Mouse (Mus musculus): ENCODE measurements around the gene Tmem256. TPM values are rescaled to one million over a fixed set of nuclear protein-coding genes. Genes with fewer than 3 reads are reported as not detected.

Gene Tmem256
- polyA plus RNA-seq, 1 experiment from 2014 or later = 371 TPM

GRCm38 (mm10) chr11:69800392-69801197 is 37.7 kb upstream of the Tmem256 start:
- ATAC-seq (ENCODE audit: low FRiP score, low TSS enrichment) = peak; percentile 64
- Histone ChIP-seq H3K4me1 (ENCODE audit: insufficient read depth, low read length) (peaks cover 64% of the 10 kb centered on the region), H3K9me3 (ENCODE audit: low read length) (no peaks in the 10 kb centered on the region), H3K36me3 (ENCODE audit: insufficient read depth, low read length) (no peaks in the 10 kb centered on the region), H3K27me3 (ENCODE audit: insufficient read depth, low read length) (peaks cover 22% of the 10 kb centered on the region), H3K27ac (ENCODE audit: low read length) (peak overlapping the region; percentile 78), H3K9ac (replicated peaks; ENCODE audit: low read length) (peak overlapping the region; percentile 77), H3K4me2 (replicated peaks; ENCODE audit: low read depth, low read length) (peak overlapping the region; percentile 98), H3K4me3 (ENCODE audit: low read length) (peak overlapping the region; percentile 66)
- WGBS = under 1% methylated on average over 36 of the region's 36 CpGs

- H3K4me3 ChIP-seq (ENCODE audit: low read length) = peak within 1 kb of the TSS; percentile 66
- H3K27ac ChIP-seq (ENCODE audit: low read length) = peak within 1 kb of the TSS; percentile 78
- peaks cover 59% of the 10 kb centered on the region for H3K4me1 ChIP-seq (ENCODE audit: insufficient read depth, low read length)
- no peaks in the 10 kb centered on the region for H3K9me3 ChIP-seq (ENCODE audit: low read length)
- peak within 1 kb of the TSS; percentile 78 for H3K9ac ChIP-seq (replicated peaks; ENCODE audit: low read length)
- peaks cover 27% of the 10 kb centered on the region for H3K27me3 ChIP-seq (ENCODE audit: insufficient read depth, low read length)
- peak within 1 kb of the TSS; percentile 98 for H3K4me2 ChIP-seq (replicated peaks; ENCODE audit: low read depth, low read length)
- WGBS = under 1% methylated on average over 32 of the region's 33 CpGs
- no peak for ATAC-seq (ENCODE audit: low FRiP score, low TSS enrichment)
- H3K36me3 ChIP-seq (ENCODE audit: insufficient read depth, low read length) = no peaks in the 10 kb centered on the region
Measured at GRCm38 (mm10) chr11:69801379-69801977, 36.8 kb upstream of the Tmem256 start, which contains the start of gene Fgf11. Gene Fgf11 (minus strand): TSS chr11:69801857.

GRCm38 (mm10) chr11:69802648-69803105 is 35.6 kb upstream of the Tmem256 start:
- peaks cover 59% of the 10 kb centered on the region for H3K4me1 ChIP-seq (ENCODE audit: insufficient read depth, low read length)

GRCm38 (mm10) chr11:69803328-69803727 is 35.0 kb upstream of the Tmem256 start:
- Histone ChIP-seq H3K4me1 (ENCODE audit: insufficient read depth, low read length) (peaks cover 59% of the 10 kb centered on the region), H3K27ac (ENCODE audit: low read length) (peak overlapping the region; percentile 41; the same call in 1 of the 2 replicates), H3K9me3 (ENCODE audit: low read length) (no peaks in the 10 kb centered on the region), H3K4me3 (ENCODE audit: low read length) (peak overlapping the region; percentile 66), H3K9ac (replicated peaks; ENCODE audit: low read length) (peak overlapping the region; percentile 78), H3K36me3 (ENCODE audit: insufficient read depth, low read length) (no peaks in the 10 kb centered on the region), H3K27me3 (ENCODE audit: insufficient read depth, low read length) (peaks cover 23% of the 10 kb centered on the region), H3K4me2 (replicated peaks; ENCODE audit: low read depth, low read length) (peak overlapping the region; percentile 98)
- 2% methylated on average over 12 of the region's 12 CpGs for WGBS
- peak; percentile 6; the same call in 1 of the 2 replicates for ATAC-seq (ENCODE audit: low FRiP score, low TSS enrichment)

More at GRCm38 (mm10) chr11:69802648-69803105, 35.6 kb upstream of the Tmem256 start:
- peak; percentile 13; the same call in 1 of the 2 replicates for ATAC-seq (ENCODE audit: low FRiP score, low TSS enrichment)
- peak overlapping the region; percentile 66 for H3K4me3 ChIP-seq (ENCODE audit: low read length)
- peak overlapping the region; percentile 98 for H3K4me2 ChIP-seq (replicated peaks; ENCODE audit: low read depth, low read length)
- H3K27ac ChIP-seq (ENCODE audit: low read length) = 0 out of 2 replicates have a peak overlapping the region, but pooled peaks have one; percentile 22
- under 1% methylated on average over 33 of the region's 33 CpGs for WGBS
- H3K27me3 ChIP-seq (ENCODE audit: insufficient read depth, low read length) = peaks cover 23% of the 10 kb centered on the region
- H3K9me3 ChIP-seq (ENCODE audit: low read length) = no peaks in the 10 kb centered on the region
- no peaks in the 10 kb centered on the region for H3K36me3 ChIP-seq (ENCODE audit: insufficient read depth, low read length)
- H3K9ac ChIP-seq (replicated peaks; ENCODE audit: low read length) = peak overlapping the region; percentile 78

GRCm38 (mm10) chr11:69803786-69804651 is 34.3 kb upstream of the Tmem256 start:
- H3K4me1 ChIP-seq (ENCODE audit: insufficient read depth, low read length) = peaks cover 57% of the 10 kb centered on the region
- H3K27ac ChIP-seq (ENCODE audit: low read length) = peak overlapping the region; percentile 41; the same call in 1 of the 2 replicates
- H3K9ac ChIP-seq (replicated peaks; ENCODE audit: low read length) = peak overlapping the region; percentile 78
- ATAC-seq (ENCODE audit: low FRiP score, low TSS enrichment) = peak; percentile 50
- H3K9me3 ChIP-seq (ENCODE audit: low read length) = no peaks in the 10 kb centered on the region
- peak overlapping the region; percentile 98 for H3K4me2 ChIP-seq (replicated peaks; ENCODE audit: low read depth, low read length)
- peaks cover 23% of the 10 kb centered on the region for H3K27me3 ChIP-seq (ENCODE audit: insufficient read depth, low read length)
- peak overlapping the region; percentile 66 for H3K4me3 ChIP-seq (ENCODE audit: low read length)
- no peaks in the 10 kb centered on the region for H3K36me3 ChIP-seq (ENCODE audit: insufficient read depth, low read length)
- 2% methylated on average over 60 of the region's 60 CpGs for WGBS

- Histone ChIP-seq H3K36me3 (ENCODE audit: insufficient read depth, low read length) (no peaks in the 10 kb centered on the region), H3K4me2 (replicated peaks; ENCODE audit: low read depth, low read length) (peak overlapping the region; percentile 98), H3K4me1 (ENCODE audit: insufficient read depth, low read length) (peaks cover 52% of the 10 kb centered on the region), H3K4me3 (ENCODE audit: low read length) (peak overlapping the region; percentile 66), H3K27me3 (ENCODE audit: insufficient read depth, low read length) (peaks cover 23% of the 10 kb centered on the region), H3K9me3 (ENCODE audit: low read length) (no peaks in the 10 kb centered on the region), H3K9ac (replicated peaks; ENCODE audit: low read length) (peak overlapping the region; percentile 52), H3K27ac (ENCODE audit: low read length) (no peak overlapping the region)
- ATAC-seq (ENCODE audit: low FRiP score, low TSS enrichment) = no peak
- WGBS = 8% methylated on average over 12 of the region's 12 CpGs
Measured at GRCm38 (mm10) chr11:69804652-69804940, 33.7 kb upstream of the Tmem256 start.

GRCm38 (mm10) chr11:69804972-69805909 is 33.1 kb upstream of the Tmem256 start, which contains the start of gene Tmem102:
Gene Tmem102 (minus strand): TSS chr11:69805624.
- ATAC-seq (ENCODE audit: low FRiP score, low TSS enrichment) = peak; percentile 23; the same call in 1 of the 2 replicates
- 6% methylated on average over 29 of the region's 29 CpGs for WGBS
- peak within 1 kb of the TSS; percentile 98 for H3K4me2 ChIP-seq (replicated peaks; ENCODE audit: low read depth, low read length)
- H3K9ac ChIP-seq (replicated peaks; ENCODE audit: low read length) = peak within 1 kb of the TSS; percentile 52
- peak within 1 kb of the TSS; percentile 66 for H3K4me3 ChIP-seq (ENCODE audit: low read length)
- peaks cover 23% of the 10 kb centered on the region for H3K27me3 ChIP-seq (ENCODE audit: insufficient read depth, low read length)
- H3K36me3 ChIP-seq (ENCODE audit: insufficient read depth, low read length) = no peaks in the 10 kb centered on the region
- peaks cover 46% of the 10 kb centered on the region for H3K4me1 ChIP-seq (ENCODE audit: insufficient read depth, low read length)
- no peak within 1 kb of the TSS for H3K27ac ChIP-seq (ENCODE audit: low read length)
- no peaks in the 10 kb centered on the region for H3K9me3 ChIP-seq (ENCODE audit: low read length)

- H3K4me2 ChIP-seq (replicated peaks; ENCODE audit: low read depth, low read length) = no peak overlapping the region
- H3K4me1 ChIP-seq (ENCODE audit: insufficient read depth, low read length) = peaks cover 36% of the 10 kb centered on the region
- WGBS = 79% methylated on average over 4 of the region's 4 CpGs
- no peak overlapping the region for H3K9ac ChIP-seq (replicated peaks; ENCODE audit: low read length)
- no peak overlapping the region for H3K27ac ChIP-seq (ENCODE audit: low read length)
- H3K9me3 ChIP-seq (ENCODE audit: low read length) = no peaks in the 10 kb centered on the region
- H3K27me3 ChIP-seq (ENCODE audit: insufficient read depth, low read length) = peaks cover 23% of the 10 kb centered on the region
- no peak for ATAC-seq (ENCODE audit: low FRiP score, low TSS enrichment)
- no peak overlapping the region for H3K4me3 ChIP-seq (ENCODE audit: low read length)
- no peaks in the 10 kb centered on the region for H3K36me3 ChIP-seq (ENCODE audit: insufficient read depth, low read length)
Measured at GRCm38 (mm10) chr11:69806378-69806777, 31.9 kb upstream of the Tmem256 start.

Measured in kidney, embryonic 16.5 days (tissue).